Mouse (Mus musculus) cerebellum, adult 2 months (tissue): ENCODE results near the gene Nol12.
A peak's percentile ranks its signal among the peaks of the same experiment; 100 is the strongest.

ENCODE experiments used
- CTCF ChIP-seq: fragments of 200-500 bp; IDR thresholded peaks from 2 replicates; pipeline ENCODE4 v1.5.1; 2011; ENCODE audit warnings: low read depth, mild to moderate bottlenecking, control low read depth, low read length, moderate library complexity, borderline replicate concordance; ENCODE audit not compliant: insufficient read depth
- POLR2A ChIP-seq: fragments of 200-500 bp; IDR thresholded peaks from 2 replicates; pipeline ENCODE4 v1.6.1; 2011; ENCODE audit warnings: low read length, control low read depth, borderline replicate concordance; ENCODE audit not compliant: insufficient read depth

- TF ChIP-seq CTCF (peak; percentile 83), POLR2A (no peak)
These were observed 31.5 kb upstream of the Nol12 start for GRCm38 (mm10) chr15:78903243-78903642.
